Mouse (Mus musculus): ENCODE data around the gene Msln.

DNA sequence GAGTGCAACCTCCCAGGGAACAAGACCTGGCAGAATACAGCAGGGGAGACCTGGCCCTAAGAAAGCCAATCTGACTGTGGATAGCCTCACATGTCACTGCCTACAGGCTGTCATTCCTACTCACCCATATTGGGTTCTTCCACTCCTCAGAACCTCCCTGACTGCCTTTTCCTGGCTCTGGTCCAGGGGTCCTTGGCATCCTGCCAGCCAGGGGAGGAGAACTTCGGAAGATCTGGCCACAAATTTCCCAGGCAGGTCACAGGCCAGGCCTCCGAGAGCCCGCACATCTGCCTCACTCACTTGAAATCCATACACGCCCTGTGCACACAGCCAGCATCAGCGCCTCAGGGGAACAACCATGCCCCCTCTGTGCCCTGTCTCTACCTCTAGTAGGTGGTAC lies 2.7 kb downstream of the Msln start:
- TF ChIP-seq POLR2A (IDR thresholded peaks at IDR 0.05; ENCODE audit: control insufficient read depth, extremely low read depth, insufficient read depth, low read length, poor library complexity), result no peak
- TF ChIP-seq CTCF (IDR thresholded peaks at IDR 0.05; ENCODE audit: borderline replicate concordance, control insufficient read depth, extremely low read depth, insufficient read depth, low read length, poor library complexity), result no peak
